Mouse (Mus musculus) inflammation-experienced regulatory T-cells, adult 6 months (primary cell): ENCODE measurements around the gene Pabpn1. TPM values are rescaled to one million over a fixed set of nuclear protein-coding genes. Genes with fewer than 3 reads are reported as not detected.

ENCODE experiments used
- ATAC-seq: one replicate; pipeline ENCODE4 v1.8.0; 2017
- polyA plus RNA-seq, 3 experiments: library from polyadenylated mRNA; unstranded; fragments of 100-300 nt; shearing (Covaris generic); gene quantifications; one replicate each; pipeline ENCODE4 v1.2.1; 2017

Gene Pabpn1
- polyA plus RNA-seq, 3 experiments from 2014 or later, result 18.6 to 36.8 (median 22.6) TPM

DNA sequence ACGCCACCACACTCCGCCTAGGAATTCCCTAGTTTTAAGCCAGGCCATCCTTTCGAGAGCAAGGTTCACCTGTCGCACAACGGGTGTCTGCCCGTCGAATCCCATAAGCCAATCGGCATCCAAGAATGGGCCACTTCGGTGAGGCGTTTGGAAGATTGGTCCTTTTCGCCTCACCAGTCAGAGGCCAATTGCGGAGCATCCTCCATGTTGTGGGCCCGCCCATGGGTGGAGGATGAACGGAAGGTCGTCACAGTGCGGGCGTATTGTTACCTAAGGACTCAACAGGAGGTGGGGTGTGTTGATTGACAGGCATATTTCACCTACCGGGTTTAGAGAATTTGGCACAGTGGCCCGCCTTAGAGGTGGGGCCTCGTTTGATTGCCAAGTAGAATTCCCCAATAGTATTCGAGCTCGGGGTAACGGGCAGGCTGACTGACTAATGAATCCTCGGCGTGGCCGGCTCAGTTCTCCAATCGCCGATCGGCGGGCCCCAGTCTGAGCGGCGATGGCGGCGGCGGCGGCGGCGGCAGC, 1.4 kb downstream of the Pabpn1 start:
- peak; percentile 98 for ATAC-seq

DNA sequence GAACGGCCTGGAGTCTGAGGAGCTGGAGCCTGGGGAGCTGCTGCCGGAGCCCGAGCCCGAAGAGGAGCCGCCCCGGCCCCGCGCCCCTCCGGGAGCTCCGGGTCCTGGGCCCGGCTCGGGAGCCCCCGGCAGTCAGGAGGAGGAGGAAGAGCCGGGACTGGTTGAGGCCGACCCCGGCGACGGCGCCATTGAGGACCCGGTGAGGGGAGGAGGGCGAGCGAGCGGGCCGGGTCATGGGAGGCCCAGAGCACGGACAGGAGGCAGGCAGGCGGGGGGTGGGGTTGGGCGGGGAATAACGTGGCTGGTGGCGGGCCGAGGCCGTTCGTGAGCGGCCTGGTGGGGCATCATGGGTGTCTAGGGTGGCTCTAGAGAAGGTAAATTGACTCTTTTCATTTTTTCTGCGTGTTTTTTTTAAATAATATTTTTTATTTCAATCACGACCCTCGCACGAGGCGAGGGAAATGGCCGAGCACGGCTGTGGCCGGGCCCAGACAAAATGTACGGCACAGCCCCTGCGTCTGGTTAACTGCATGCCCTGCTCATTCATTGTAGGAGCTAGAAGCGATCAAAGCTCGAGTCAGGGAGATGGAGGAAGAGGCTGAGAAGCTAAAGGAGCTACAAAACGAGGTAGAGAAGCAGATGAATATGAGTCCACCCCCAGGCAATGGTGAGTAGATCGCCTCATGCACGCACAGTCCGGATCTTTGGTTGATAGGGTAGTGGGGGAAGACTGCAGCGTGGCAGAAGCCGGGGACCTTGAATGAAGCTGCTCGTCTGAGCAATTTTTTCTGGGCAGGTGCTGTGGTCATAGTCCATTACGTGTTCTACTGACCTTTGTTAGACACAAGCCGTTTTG, 2.2 kb downstream of the Pabpn1 start:
- no peak for ATAC-seq

GRCm38 (mm10) chr14:54897445-54897844, 5.1 kb downstream of the Pabpn1 start:
- ATAC-seq, result no peak

GRCm38 (mm10) chr14:54900383-54900782, 8.1 kb downstream of the Pabpn1 start:
- ATAC-seq, result peak; percentile 76

DNA sequence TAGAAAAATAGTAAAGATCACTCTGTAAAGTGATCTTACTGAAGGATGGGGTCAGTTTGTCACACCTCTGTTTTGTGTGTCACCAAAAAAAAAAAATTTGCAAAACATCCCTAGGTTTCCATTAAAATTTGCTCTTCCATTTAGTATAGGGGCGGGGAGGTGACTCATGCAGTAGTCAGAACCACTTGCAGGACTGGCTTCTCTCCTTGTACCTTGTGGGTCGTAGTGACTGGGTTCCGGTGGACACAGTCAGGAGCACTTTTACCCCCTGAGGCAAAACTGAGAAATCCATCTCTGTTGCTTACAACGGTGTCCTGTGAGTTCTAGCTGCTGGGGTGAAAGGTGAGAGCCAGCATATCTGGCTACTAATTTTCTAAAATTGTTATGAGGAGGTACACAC, 11.3 kb downstream of the Pabpn1 start:
- ATAC-seq, result no peak

DNA sequence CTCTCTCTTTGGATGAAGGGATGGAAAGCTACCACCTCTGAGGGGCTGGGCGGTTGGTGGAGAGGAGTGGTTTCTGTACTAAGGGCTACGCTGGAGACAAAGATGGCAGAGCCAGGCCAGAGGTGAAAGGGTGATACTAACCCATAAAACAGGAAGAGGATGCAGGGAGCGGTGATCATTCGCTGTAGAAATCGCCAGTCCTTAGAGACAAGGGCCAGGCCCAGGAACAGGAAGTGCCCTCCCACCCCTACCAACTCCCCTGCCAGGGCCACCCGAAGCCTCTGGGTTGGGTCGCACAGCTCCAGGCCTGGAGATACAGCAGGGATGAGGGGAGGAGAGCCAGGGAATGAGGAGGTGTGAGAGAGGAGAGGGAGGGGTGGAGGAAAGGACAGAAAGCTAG, 16.4 kb downstream of the Pabpn1 start:
- no peak for ATAC-seq

DNA sequence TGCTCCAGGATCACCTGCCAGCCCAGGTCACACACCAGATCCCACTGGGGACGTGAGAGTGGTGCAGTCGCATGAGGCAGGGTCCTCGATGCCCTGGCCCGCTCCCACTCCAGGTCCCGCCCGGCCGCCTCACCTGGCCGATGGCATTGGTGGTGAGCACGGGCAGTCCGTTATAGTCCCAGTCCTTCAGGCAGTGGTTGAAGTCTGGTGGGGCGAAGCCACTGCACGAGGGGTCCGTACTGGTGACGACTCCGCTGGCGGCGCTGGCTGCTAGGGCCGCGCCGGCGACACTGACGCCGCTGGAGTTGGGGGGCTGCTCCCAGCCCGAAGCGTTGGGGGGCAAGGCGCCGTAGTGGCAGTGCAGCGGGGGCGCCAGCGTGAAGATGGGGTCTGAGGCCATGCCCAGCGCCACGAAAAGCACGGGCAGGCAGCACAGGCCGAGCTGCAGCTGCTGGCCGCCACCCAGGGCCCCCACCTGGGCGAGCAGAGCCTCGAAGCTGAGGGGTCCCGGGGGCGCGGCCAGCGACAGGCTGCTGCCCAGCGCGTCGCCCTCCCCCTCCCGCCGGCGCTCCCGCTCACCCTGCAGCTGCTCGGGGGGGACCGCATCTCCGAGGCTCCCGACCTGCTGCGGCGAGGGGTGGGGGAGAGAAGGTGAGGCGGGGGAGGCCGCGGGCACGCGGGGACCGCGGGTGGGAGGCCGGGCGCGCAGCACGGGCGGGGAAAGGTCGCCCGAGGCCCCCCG, 20.0 kb downstream of the Pabpn1 start:
- no peak for ATAC-seq

DNA sequence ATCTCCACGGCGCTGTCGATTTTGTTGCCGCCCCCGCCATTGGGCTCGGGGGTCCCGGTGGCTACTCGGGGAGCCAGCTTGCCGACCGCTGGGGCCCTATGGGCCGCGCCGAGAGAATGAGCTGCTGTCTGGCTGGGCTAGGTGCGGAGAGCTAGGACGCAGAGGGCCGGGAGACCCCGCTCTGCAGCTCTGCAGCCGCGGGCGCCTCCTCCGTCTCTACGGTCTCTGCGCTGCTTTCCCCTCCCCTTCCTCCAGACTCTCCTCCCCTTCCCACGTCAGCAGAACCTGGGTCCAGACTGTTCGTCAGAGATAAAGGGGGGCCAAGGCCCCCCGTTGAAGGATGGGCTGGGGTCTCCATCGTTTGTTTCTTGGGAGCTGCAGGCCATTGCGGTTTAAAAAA, 20.6 kb downstream of the Pabpn1 start, which contains the start of gene Slc22a17:
Gene Slc22a17 (minus strand): TSS at position 247 of the 400 bp plus-strand sequence.
- peak; percentile 86 for ATAC-seq

DNA sequence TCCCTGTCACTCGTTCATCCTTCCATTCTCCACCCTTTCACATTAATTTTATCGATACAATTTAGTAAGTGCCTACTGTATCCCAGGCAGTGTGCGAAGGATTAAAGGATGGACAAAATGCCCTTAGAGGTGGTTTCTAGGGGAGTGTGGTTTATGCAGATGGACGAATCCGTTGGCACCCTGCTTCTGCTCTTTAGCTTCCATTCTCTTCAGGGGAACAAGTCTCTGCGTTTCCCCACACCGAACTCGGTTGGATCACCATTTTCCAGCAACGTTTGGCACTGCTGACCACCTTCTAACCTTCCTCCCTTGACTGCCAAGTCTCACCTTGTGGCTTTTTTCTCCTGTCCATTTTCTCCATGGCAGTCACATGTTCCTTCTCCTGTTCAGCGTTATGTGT, 21.0 kb downstream of the Pabpn1 start:
- peak; percentile 17 for ATAC-seq

DNA sequence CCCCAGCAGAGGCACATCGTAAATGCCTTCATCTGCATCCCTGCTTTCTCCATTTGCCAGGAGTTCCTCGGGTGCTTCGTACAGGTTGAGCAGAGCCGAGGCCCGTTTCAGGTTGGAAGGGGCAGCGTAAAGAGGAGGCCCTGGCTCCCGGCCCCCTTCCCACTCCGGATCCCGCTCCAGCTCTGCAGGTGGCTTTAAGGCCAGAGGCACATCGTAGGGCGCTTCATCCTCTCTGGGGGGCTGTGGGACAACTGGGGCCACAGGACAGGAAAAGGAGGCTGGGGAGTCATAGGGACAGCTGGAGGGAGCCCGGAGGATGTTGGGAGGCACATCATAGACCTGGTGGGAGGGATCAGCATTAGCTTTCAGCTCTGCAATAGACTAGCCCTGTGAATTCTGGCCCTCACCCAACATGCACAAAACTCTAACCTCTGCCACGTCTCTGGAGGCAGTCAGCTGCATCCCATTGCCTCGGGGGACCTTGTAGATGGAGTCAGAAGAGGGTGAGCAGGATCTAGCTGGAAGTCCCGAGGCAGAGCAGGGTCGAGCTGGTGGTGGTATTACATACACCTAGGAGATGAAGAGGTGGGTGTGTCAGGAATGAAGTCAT, 27.9 kb downstream of the Pabpn1 start:
- ATAC-seq, result no peak

GRCm38 (mm10) chr14:54924641-54925348, 32.5 kb downstream of the Pabpn1 start:
- ATAC-seq, result no peak

DNA sequence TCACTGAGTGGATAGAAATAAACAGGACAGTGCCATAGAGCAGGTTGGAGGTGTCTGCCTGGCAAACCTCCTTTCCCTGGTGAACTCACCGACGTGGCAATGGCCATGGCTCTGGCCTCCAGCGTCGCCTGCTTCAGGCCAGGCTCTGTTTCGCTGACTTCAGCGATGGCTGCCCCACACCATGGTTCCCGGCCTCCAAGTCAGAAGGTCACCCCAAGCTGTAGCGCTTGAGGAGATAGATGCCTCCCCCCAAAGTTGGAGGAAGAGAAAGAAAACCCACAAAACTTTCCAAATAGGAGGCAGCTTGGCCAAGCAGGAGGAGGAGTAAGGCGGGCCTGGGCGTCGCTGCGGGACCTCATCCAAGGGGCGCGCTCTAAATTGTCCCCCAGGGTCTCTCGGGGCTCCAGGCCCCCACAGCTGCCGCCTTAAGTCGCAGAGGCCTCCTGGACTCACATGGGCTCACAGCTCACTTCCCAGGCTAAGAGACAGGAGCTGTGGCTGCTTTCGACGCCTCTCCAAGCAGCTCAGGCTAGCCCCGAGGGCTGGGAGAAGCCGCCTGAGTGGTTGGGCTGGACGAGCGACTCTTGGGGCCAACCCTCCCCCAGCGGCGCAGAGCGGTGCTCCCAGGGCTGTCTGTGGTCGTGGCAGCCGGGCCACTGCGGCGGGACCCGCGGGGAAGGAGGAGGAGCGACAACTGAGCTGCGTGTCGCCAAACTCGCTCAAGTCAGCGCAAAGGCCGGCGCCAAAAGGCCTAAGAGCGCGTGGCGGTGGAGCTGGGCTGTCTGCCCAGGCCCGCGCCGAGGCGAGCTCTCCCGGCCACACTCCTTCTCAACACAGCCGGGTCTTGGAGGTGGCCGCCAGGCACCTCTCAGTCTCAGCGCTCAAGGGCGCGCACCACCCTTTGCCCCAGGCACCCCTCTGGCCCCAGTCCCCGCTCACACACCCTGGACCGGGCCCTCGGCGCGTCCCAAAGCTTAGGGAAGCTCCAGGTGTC, 33.3 kb downstream of the Pabpn1 start, which contains the start of gene Efs:
Gene Efs (minus strand): TSS at position 778 of the 994 bp plus-strand sequence.
- no peak for ATAC-seq

DNA sequence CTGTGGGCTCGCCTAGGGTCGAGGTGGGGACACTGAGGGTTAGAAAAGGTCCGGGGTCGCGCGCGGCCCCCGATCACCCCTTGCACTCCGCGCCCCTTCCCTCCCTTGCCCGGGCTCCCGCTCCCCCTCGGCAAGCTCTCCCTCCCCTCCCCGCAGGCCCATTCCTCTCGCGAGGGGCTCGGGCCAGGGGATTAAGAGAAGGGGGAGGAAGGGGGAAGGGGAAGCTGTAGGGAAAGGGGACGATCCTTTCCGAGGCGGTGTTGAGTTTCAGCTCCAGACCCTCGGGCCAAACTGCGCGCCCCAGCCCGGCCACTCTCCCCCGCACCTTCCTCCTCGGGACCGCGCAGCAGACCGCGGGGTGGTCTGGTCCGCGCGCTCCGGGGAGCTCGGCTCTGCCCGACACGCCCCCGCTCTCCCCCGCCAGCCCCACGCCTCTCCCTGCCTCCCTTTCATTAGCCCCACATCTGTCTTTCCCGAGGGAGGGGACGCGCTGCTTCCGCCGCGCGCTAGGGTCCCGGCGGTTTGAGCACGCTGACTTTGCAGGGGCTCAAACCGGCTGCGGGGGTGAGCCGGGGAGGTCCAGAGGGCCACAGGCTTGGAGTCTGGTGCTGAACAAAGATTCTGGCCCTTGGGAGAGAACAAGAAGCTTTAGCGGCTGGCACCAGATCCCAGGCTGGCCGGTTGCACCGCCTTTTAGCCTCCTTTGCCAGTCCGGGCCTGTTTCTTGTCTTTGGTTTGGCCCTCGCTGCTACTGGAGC, 34.3 kb downstream of the Pabpn1 start:
- ATAC-seq, result no peak

- ATAC-seq, result no peak
Measured at GRCm38 (mm10) chr14:54927296-54927695, 35.0 kb downstream of the Pabpn1 start.

DNA sequence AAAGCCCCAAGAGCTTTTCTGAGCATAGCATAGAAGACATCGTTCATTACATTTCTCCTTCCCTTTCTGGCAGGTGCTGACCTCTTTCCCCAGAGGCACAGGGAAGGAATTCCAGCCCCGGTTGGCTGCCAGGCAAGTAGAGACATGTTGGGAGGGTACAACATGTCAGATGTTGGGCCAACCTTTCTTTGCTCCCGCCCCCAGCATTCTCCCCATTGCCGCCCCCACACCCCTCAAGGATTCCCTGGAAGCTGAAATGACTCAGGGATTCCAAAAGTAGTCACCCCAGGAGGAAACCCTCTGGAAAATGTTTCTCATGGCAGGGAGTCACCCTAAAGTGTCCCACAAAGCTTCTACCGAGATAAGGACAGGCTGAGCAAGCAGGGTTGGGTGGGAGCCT, 37.5 kb downstream of the Pabpn1 start:
- no peak for ATAC-seq

- ATAC-seq, result no peak
Measured at GRCm38 (mm10) chr14:54930431-54930830, 38.1 kb downstream of the Pabpn1 start.

DNA sequence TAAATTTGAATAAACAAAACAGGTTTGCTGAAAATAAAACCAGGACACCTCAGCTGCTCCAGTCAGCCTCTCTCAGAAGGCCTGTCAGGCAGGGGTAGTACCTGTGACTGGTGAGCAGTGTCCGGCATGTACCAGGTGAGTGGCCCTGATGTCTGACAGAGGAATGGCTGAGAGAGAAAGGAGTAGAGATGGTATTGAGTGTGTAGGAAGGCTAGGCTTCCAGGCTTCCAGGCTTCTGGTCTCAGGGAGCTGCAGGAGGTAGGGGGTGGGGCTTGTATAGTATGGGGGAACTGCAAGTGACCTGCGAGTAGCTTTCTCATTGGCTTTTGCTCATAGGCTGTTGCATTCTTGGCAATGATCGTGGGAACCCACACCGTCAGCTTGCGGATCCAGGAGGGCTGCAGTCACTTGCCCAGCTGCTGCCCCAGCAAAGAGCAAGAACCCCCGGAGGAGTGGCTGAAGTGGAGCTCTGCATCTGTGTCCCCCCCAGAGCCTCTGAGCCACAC, 40.4 kb downstream of the Pabpn1 start, which contains the start of gene Il25:
Gene Il25 (plus strand): TSS at position 51 of the 506 bp plus-strand sequence.
- ATAC-seq, result no peak

- no peak for ATAC-seq
Measured at GRCm38 (mm10) chr14:54935904-54936830, 43.9 kb downstream of the Pabpn1 start, which contains the start of gene Cmtm5. Gene Cmtm5, plus strand, starts transcription at chr14:54936261.

GRCm38 (mm10) chr14:54936831-54937160, 44.5 kb downstream of the Pabpn1 start:
- ATAC-seq, result no peak
